Mouse (Mus musculus): ENCODE measurements at regions not wholly inside any gene's neighbourhood (a gene's known extent, or its start where the extent isn't known, plus 50 kb on each side); places are given as distances from the start of the nearest gene placed in this dataset.

DNA sequence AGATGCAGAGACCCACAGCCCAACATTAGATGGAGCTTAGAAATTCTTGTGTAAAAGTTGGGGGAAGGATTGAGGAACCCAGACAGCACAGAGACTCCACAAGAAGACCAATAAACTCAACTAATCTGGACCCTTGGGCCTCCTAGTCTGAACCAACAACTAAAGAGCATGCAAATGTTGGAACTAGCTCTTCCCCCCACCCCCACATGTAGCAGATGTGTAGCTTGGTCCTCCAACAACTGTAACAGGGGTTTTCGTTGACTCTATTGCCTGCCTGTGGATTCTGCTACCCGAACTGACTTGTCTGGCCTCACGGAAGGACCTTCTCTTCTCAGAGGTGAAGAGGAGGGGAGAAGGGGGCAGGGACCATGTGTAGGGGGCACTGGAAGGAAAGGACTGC, 365.2 kb downstream of the Edem1 start:
- no peak for TF ChIP-seq CTCF (IDR thresholded peaks at IDR 0.05; ENCODE audit: borderline replicate concordance, control insufficient read depth, extremely low read depth, insufficient read depth, low read length, poor library complexity)
- TF ChIP-seq POLR2A (IDR thresholded peaks at IDR 0.05; ENCODE audit: control insufficient read depth, extremely low read depth, insufficient read depth, low read length, poor library complexity), result no peak
